Mouse (Mus musculus) ES-E14 (cell line): ENCODE results near the gene Ltc4s.

Experiments used
- CHD2 ChIP-seq: IDR thresholded peaks from 2 replicates; pipeline ENCODE4 v1.6.1; 2014; ENCODE audit warnings: mild to moderate bottlenecking, low read depth, low read length, inconsistent platforms
- HCFC1 ChIP-seq: IDR thresholded peaks from 2 replicates; pipeline ENCODE4 v1.6.1; 2012; ENCODE audit warnings: low read length, inconsistent platforms, borderline replicate concordance; ENCODE audit not compliant: insufficient read depth
- MAFK ChIP-seq: IDR thresholded peaks from 2 replicates; pipeline ENCODE4 v1.6.1; 2014; ENCODE audit warnings: mild to moderate bottlenecking, low read depth, low read length, inconsistent platforms; ENCODE audit not compliant: insufficient read depth
- ZNF384 ChIP-seq: IDR thresholded peaks from 2 replicates; pipeline ENCODE4 v1.6.1; 2012; ENCODE audit warnings: low read depth, low read length, inconsistent platforms

- TF ChIP-seq HCFC1 (no peak), MAFK (no peak), ZNF384 (no peak), CHD2 (no peak)
Observed at GRCm38 (mm10) chr11:50256615-50257014, 18.2 kb upstream of the Ltc4s start.
